Mouse (Mus musculus): Measurements from ENCODE around the gene Snx29. TPM values are rescaled to one million over a fixed set of nuclear protein-coding genes. Genes with fewer than 3 reads are reported as not detected.
"Not testable (repeated sequence)": the region's sequence is repeated elsewhere in the genome, so short reads cannot be mapped to it uniquely, and the experiment has no call there.

Snx29 gene
- total RNA-seq, 2 experiments from 2014 or later = 7.3 to 8.4 TPM

GRCm38 (mm10) chr16:11439417-11439816 lies 116.7 kb downstream of the Snx29 start:
- no peak for ATAC-seq (replicated peaks; ENCODE audit: low FRiP score, poor library complexity, severe bottlenecking)

- ATAC-seq (replicated peaks; ENCODE audit: low FRiP score, poor library complexity, severe bottlenecking) = no peak
Measured at GRCm38 (mm10) chr16:11441616-11442015, 118.9 kb downstream of the Snx29 start.

GRCm38 (mm10) chr16:11442534-11442933 lies 119.8 kb downstream of the Snx29 start:
- ATAC-seq (replicated peaks; ENCODE audit: low FRiP score, poor library complexity, severe bottlenecking) = no peak

GRCm38 (mm10) chr16:11444626-11445025 lies 121.9 kb downstream of the Snx29 start:
- ATAC-seq (replicated peaks; ENCODE audit: low FRiP score, poor library complexity, severe bottlenecking) = no peak

- no peak for ATAC-seq (replicated peaks; ENCODE audit: low FRiP score, poor library complexity, severe bottlenecking)
Measured at GRCm38 (mm10) chr16:11446977-11447376, 124.3 kb downstream of the Snx29 start.

- ATAC-seq (replicated peaks; ENCODE audit: low FRiP score, poor library complexity, severe bottlenecking) = no peak
Measured at GRCm38 (mm10) chr16:11447905-11448304, 125.2 kb downstream of the Snx29 start.

GRCm38 (mm10) chr16:11448696-11449095 lies 126.0 kb downstream of the Snx29 start:
- ATAC-seq (replicated peaks; ENCODE audit: low FRiP score, poor library complexity, severe bottlenecking) = not testable (repeated sequence)

GRCm38 (mm10) chr16:11449344-11449743 lies 126.6 kb downstream of the Snx29 start:
- ATAC-seq (replicated peaks; ENCODE audit: low FRiP score, poor library complexity, severe bottlenecking) = no peak

- no peak for ATAC-seq (replicated peaks; ENCODE audit: low FRiP score, poor library complexity, severe bottlenecking)
Measured at GRCm38 (mm10) chr16:11450626-11451025, 127.9 kb downstream of the Snx29 start.

GRCm38 (mm10) chr16:11454871-11455270 lies 132.2 kb downstream of the Snx29 start:
- no peak for ATAC-seq (replicated peaks; ENCODE audit: low FRiP score, poor library complexity, severe bottlenecking)

GRCm38 (mm10) chr16:11455545-11456140 lies 132.9 kb downstream of the Snx29 start:
- no peak for ATAC-seq (replicated peaks; ENCODE audit: low FRiP score, poor library complexity, severe bottlenecking)

GRCm38 (mm10) chr16:11456141-11456645 lies 133.5 kb downstream of the Snx29 start:
- ATAC-seq (replicated peaks; ENCODE audit: low FRiP score, poor library complexity, severe bottlenecking) = peak; percentile 56; the same call in 1 of the 2 replicates

- no peak for ATAC-seq (replicated peaks; ENCODE audit: low FRiP score, poor library complexity, severe bottlenecking)
Measured at GRCm38 (mm10) chr16:11457136-11457535, 134.4 kb downstream of the Snx29 start.

GRCm38 (mm10) chr16:11457609-11458350 lies 135.1 kb downstream of the Snx29 start:
- no peak for ATAC-seq (replicated peaks; ENCODE audit: low FRiP score, poor library complexity, severe bottlenecking)

- ATAC-seq (replicated peaks; ENCODE audit: low FRiP score, poor library complexity, severe bottlenecking) = no peak
Measured at GRCm38 (mm10) chr16:11460210-11460609, 137.5 kb downstream of the Snx29 start.

- no peak for ATAC-seq (replicated peaks; ENCODE audit: low FRiP score, poor library complexity, severe bottlenecking)
Measured at GRCm38 (mm10) chr16:11461612-11462011, 138.9 kb downstream of the Snx29 start.

- no peak for ATAC-seq (replicated peaks; ENCODE audit: low FRiP score, poor library complexity, severe bottlenecking)
Measured at GRCm38 (mm10) chr16:11468533-11469179, 145.9 kb downstream of the Snx29 start.

- no peak for ATAC-seq (replicated peaks; ENCODE audit: low FRiP score, poor library complexity, severe bottlenecking)
Measured at GRCm38 (mm10) chr16:11469491-11469890, 146.8 kb downstream of the Snx29 start.

GRCm38 (mm10) chr16:11471246-11471645 lies 148.5 kb downstream of the Snx29 start:
- ATAC-seq (replicated peaks; ENCODE audit: low FRiP score, poor library complexity, severe bottlenecking) = no peak

GRCm38 (mm10) chr16:11472852-11473251 lies 150.1 kb downstream of the Snx29 start:
- ATAC-seq (replicated peaks; ENCODE audit: low FRiP score, poor library complexity, severe bottlenecking) = no peak

- ATAC-seq (replicated peaks; ENCODE audit: low FRiP score, poor library complexity, severe bottlenecking) = no peak
Measured at GRCm38 (mm10) chr16:11473474-11473873, 150.8 kb downstream of the Snx29 start.

Measured in erythroid progenitor cell, adult 5-6 weeks (primary cell).